ENCODE assay signal across 16 mouse cellular contexts in genomic region chr13:59750310-59750709, GRCm38 (mm10). TPM values are rescaled to one million over a fixed set of nuclear protein-coding genes. Genes with fewer than 3 reads are reported as not detected.
"Had no signal": no experiment of that assay in that cellular context is flagged by ENCODE, and none has a peak within 500 bp of the region (broad histone marks: within the 10 kb centered on the region; RNA-seq: fewer than 3 reads in every experiment).

No protein-coding gene starts in this region.

- DNase-seq: lung, adult 18-20 months; lung, embryonic 14.5 days; lung, postnatal 10 days; lung, postnatal 4 days; retina, postnatal 1 day; right cerebral cortex, adult 18-20 months; right cerebral cortex, postnatal 25 days; right cerebral cortex, postnatal 4 days; spleen, adult 18-20 months; thymus, adult 18-20 months; thymus, postnatal 14 days; thymus, postnatal 4 days had no signal

- ATAC-seq: midbrain, embryonic 13.5 days; midbrain, embryonic 15.5 days had no signal

RNA-seq across cellular contexts. Expression of gene 1700014D04Rik, which starts 3.8 kb away (rescaled TPM):
- total RNA-seq: monocyte, adult 5-6 weeks had no signal

RNA-seq across cellular contexts. Expression of gene Spata31d1d, which starts 18.8 kb away (rescaled TPM):
- total RNA-seq: midbrain, postnatal 0 days; monocyte, adult 5-6 weeks had no signal

RNA-seq across cellular contexts. Expression of gene Gm49354, which starts 31.7 kb away (rescaled TPM):
- total RNA-seq: midbrain, postnatal 0 days had no signal
